Mouse (Mus musculus) limb, embryonic 15.5 days (tissue): ENCODE measurements around the gene Lcor. TPM values are rescaled to one million over a fixed set of nuclear protein-coding genes. Genes with fewer than 3 reads are reported as not detected.

Experiments
- ATAC-seq: fragments of 200-750 bp; cut with Nextera tagmentation; 2 replicates; pipeline ENCODE4 v1.8.0; 2017; ENCODE audit warnings: low read depth, moderate TSS enrichment; ENCODE audit not compliant: insufficient number of reproducible peaks, low FRiP score, low TSS enrichment
- H3K27ac ChIP-seq: fragments of 300-500 bp; sonication (generic); 2 replicates; pipeline ENCODE4 v1.5.1; 2015; ENCODE audit warnings: moderate library complexity, mild to moderate bottlenecking, inconsistent platforms
- H3K27me3 ChIP-seq: fragments of 300-500 bp; sonication (generic); 2 replicates; pipeline ENCODE4 v1.6.1; 2015; ENCODE audit warnings: inconsistent platforms
- H3K36me3 ChIP-seq: fragments of 300-500 bp; sonication (generic); 2 replicates; pipeline ENCODE4 v1.6.1; 2015; ENCODE audit warnings: inconsistent platforms
- H3K4me1 ChIP-seq: fragments of 300-500 bp; sonication (generic); 2 replicates; pipeline ENCODE4 v1.6.1; 2015; ENCODE audit warnings: inconsistent platforms
- H3K4me2 ChIP-seq: fragments of 300-500 bp; sonication (generic); 2 replicates; pipeline ENCODE4 v1.6.1; 2015; ENCODE audit warnings: mild to moderate bottlenecking, inconsistent platforms
- H3K4me3 ChIP-seq: fragments of 300-500 bp; sonication (generic); 2 replicates; pipeline ENCODE4 v1.5.1; 2015; ENCODE audit warnings: mild to moderate bottlenecking, inconsistent platforms
- H3K9ac ChIP-seq: fragments of 300-500 bp; sonication (generic); 2 replicates; pipeline ENCODE4 v1.6.1; 2015; ENCODE audit warnings: inconsistent platforms
- H3K9me3 ChIP-seq: fragments of 300-500 bp; sonication (generic); 2 replicates; pipeline ENCODE4 v1.6.1; 2016; ENCODE audit warnings: inconsistent platforms
- WGBS: fragments of 180-500 bp; shearing (Covaris S2); methylation state at CpG from one replicate; pipeline ENCODE4 v1.1.7; 2015; 5-methylcytosine and 5-hydroxymethylcytosine counted together
- polyA plus RNA-seq: library from polyadenylated mRNA; unstranded; fragments of >200 nt; fragmentation: Nextera tagmentation; extraction: Ambion mirVana; gene quantifications from 2 replicates; pipeline ENCODE4 v1.2.1, GENCODE M21; 2015

Lcor gene
- polyA plus RNA-seq, 1 experiment from 2014 or later = 8.2 TPM

GRCm38 (mm10) chr19:41447760-41448159 is 34.7 kb upstream of the Lcor start:
- Histone ChIP-seq H3K4me2 (no peak overlapping the region), H3K9me3 (no peaks in the 10 kb centered on the region), H3K4me3 (no peak overlapping the region), H3K27me3 (no peaks in the 10 kb centered on the region), H3K27ac (no peak overlapping the region), H3K4me1 (no peaks in the 10 kb centered on the region), H3K9ac (no peak overlapping the region), H3K36me3 (no peaks in the 10 kb centered on the region)
- no peak for ATAC-seq
- 79% methylated on average over 2 of the region's 2 CpGs for WGBS

GRCm38 (mm10) chr19:41449415-41450075 is 32.9 kb upstream of the Lcor start:
- Histone ChIP-seq H3K27ac (no peak overlapping the region), H3K36me3 (no peaks in the 10 kb centered on the region), H3K4me3 (no peak overlapping the region), H3K4me1 (no peaks in the 10 kb centered on the region), H3K9ac (no peak overlapping the region), H3K4me2 (no peak overlapping the region), H3K27me3 (no peaks in the 10 kb centered on the region), H3K9me3 (no peaks in the 10 kb centered on the region)
- ATAC-seq = no peak
- WGBS = 68% methylated on average over 7 of the region's 7 CpGs

- no peak overlapping the region for H3K4me2 ChIP-seq
- H3K27ac ChIP-seq = no peak overlapping the region
- 13% methylated on average over 3 of the region's 3 CpGs for WGBS
- no peak overlapping the region for H3K4me3 ChIP-seq
- no peaks in the 10 kb centered on the region for H3K9me3 ChIP-seq
- no peaks in the 10 kb centered on the region for H3K27me3 ChIP-seq
- no peak for ATAC-seq
- no peaks in the 10 kb centered on the region for H3K4me1 ChIP-seq
- H3K36me3 ChIP-seq = no peaks in the 10 kb centered on the region
- H3K9ac ChIP-seq = no peak overlapping the region
These were observed 30.3 kb upstream of the Lcor start for GRCm38 (mm10) chr19:41452166-41452565.

- Histone ChIP-seq H3K27me3 (no peaks in the 10 kb centered on the region), H3K4me1 (no peaks in the 10 kb centered on the region), H3K4me3 (no peak overlapping the region), H3K9ac (no peak overlapping the region), H3K27ac (no peak overlapping the region), H3K9me3 (no peaks in the 10 kb centered on the region), H3K4me2 (no peak overlapping the region), H3K36me3 (no peaks in the 10 kb centered on the region)
- 81% methylated on average over 5 of the region's 7 CpGs for WGBS
- no peak for ATAC-seq
These were observed 27.8 kb upstream of the Lcor start for GRCm38 (mm10) chr19:41454601-41455000.

- Histone ChIP-seq H3K36me3 (no peaks in the 10 kb centered on the region), H3K9me3 (no peaks in the 10 kb centered on the region), H3K27me3 (no peaks in the 10 kb centered on the region), H3K4me3 (no peak overlapping the region), H3K27ac (no peak overlapping the region), H3K4me1 (no peaks in the 10 kb centered on the region), H3K4me2 (no peak overlapping the region), H3K9ac (no peak overlapping the region)
- 79% methylated on average over 6 of the region's 6 CpGs for WGBS
- ATAC-seq = no peak
These were observed 27.3 kb upstream of the Lcor start for GRCm38 (mm10) chr19:41455091-41455626.

- H3K36me3 ChIP-seq = no peaks in the 10 kb centered on the region
- no peak overlapping the region for H3K4me3 ChIP-seq
- no peak overlapping the region for H3K27ac ChIP-seq
- ATAC-seq = no peak
- H3K9ac ChIP-seq = no peak overlapping the region
- 67% methylated on average over 5 of the region's 5 CpGs for WGBS
- no peaks in the 10 kb centered on the region for H3K4me1 ChIP-seq
- H3K27me3 ChIP-seq = no peaks in the 10 kb centered on the region
- H3K9me3 ChIP-seq = no peaks in the 10 kb centered on the region
- H3K4me2 ChIP-seq = no peak overlapping the region
These were observed 25.3 kb upstream of the Lcor start for GRCm38 (mm10) chr19:41457181-41457580.

GRCm38 (mm10) chr19:41462166-41462735 is 20.2 kb upstream of the Lcor start:
- H3K36me3 ChIP-seq = no peaks in the 10 kb centered on the region
- no peaks in the 10 kb centered on the region for H3K27me3 ChIP-seq
- H3K9me3 ChIP-seq = no peaks in the 10 kb centered on the region
- H3K4me1 ChIP-seq = no peaks in the 10 kb centered on the region
- ATAC-seq = no peak
- H3K4me2 ChIP-seq = no peak overlapping the region
- 76% methylated on average over 9 of the region's 9 CpGs for WGBS
- no peak overlapping the region for H3K9ac ChIP-seq
- H3K4me3 ChIP-seq = no peak overlapping the region
- H3K27ac ChIP-seq = no peak overlapping the region

- WGBS = 80% methylated on average over 5 of the region's 5 CpGs
- Histone ChIP-seq H3K36me3 (no peaks in the 10 kb centered on the region), H3K9ac (no peak overlapping the region), H3K4me2 (no peak overlapping the region), H3K27me3 (no peaks in the 10 kb centered on the region), H3K27ac (no peak overlapping the region), H3K9me3 (no peaks in the 10 kb centered on the region), H3K4me1 (no peaks in the 10 kb centered on the region), H3K4me3 (no peak overlapping the region)
- no peak for ATAC-seq
These were observed 18.6 kb upstream of the Lcor start for GRCm38 (mm10) chr19:41463841-41464240.

GRCm38 (mm10) chr19:41466475-41466874 is 16.0 kb upstream of the Lcor start:
- Histone ChIP-seq H3K27ac (no peak overlapping the region), H3K4me2 (no peak overlapping the region), H3K4me1 (no peaks in the 10 kb centered on the region), H3K9ac (no peak overlapping the region), H3K4me3 (no peak overlapping the region), H3K36me3 (no peaks in the 10 kb centered on the region), H3K9me3 (no peaks in the 10 kb centered on the region), H3K27me3 (no peaks in the 10 kb centered on the region)
- ATAC-seq = no peak
- 81% methylated on average over 3 of the region's 3 CpGs for WGBS

- no peak overlapping the region for H3K27ac ChIP-seq
- no peak overlapping the region for H3K9ac ChIP-seq
- no peak for ATAC-seq
- H3K27me3 ChIP-seq = no peaks in the 10 kb centered on the region
- 84% methylated on average over 7 of the region's 7 CpGs for WGBS
- H3K4me1 ChIP-seq = no peaks in the 10 kb centered on the region
- no peak overlapping the region for H3K4me2 ChIP-seq
- H3K36me3 ChIP-seq = no peaks in the 10 kb centered on the region
- no peak overlapping the region for H3K4me3 ChIP-seq
- no peaks in the 10 kb centered on the region for H3K9me3 ChIP-seq
These were observed 8.8 kb upstream of the Lcor start for GRCm38 (mm10) chr19:41473566-41474135.

GRCm38 (mm10) chr19:41474943-41475342 is 7.5 kb upstream of the Lcor start:
- Histone ChIP-seq H3K9me3 (no peaks in the 10 kb centered on the region), H3K9ac (no peak overlapping the region), H3K36me3 (no peaks in the 10 kb centered on the region), H3K4me3 (no peak overlapping the region), H3K27me3 (no peaks in the 10 kb centered on the region), H3K4me2 (no peak overlapping the region), H3K27ac (no peak overlapping the region), H3K4me1 (no peaks in the 10 kb centered on the region)
- WGBS = 62% methylated on average over 2 of the region's 2 CpGs
- no peak for ATAC-seq

- ATAC-seq = no peak
- no peak overlapping the region for H3K4me2 ChIP-seq
- H3K4me1 ChIP-seq = peaks cover 5% of the 10 kb centered on the region
- H3K9me3 ChIP-seq = no peaks in the 10 kb centered on the region
- H3K27ac ChIP-seq = no peak overlapping the region
- H3K9ac ChIP-seq = no peak overlapping the region
- H3K36me3 ChIP-seq = no peaks in the 10 kb centered on the region
- no peak overlapping the region for H3K4me3 ChIP-seq
- H3K27me3 ChIP-seq = no peaks in the 10 kb centered on the region
- 66% methylated on average over 3 of the region's 3 CpGs for WGBS
These were observed 5.7 kb upstream of the Lcor start for GRCm38 (mm10) chr19:41476530-41477249.
